Mouse (Mus musculus): ENCODE results near the gene Pigu. TPM values are rescaled to one million over a fixed set of nuclear protein-coding genes. Genes with fewer than 3 reads are reported as not detected.

Gene Pigu
- polyA plus RNA-seq, 1 experiment from 2014 or later: 41.4 TPM

DNA sequence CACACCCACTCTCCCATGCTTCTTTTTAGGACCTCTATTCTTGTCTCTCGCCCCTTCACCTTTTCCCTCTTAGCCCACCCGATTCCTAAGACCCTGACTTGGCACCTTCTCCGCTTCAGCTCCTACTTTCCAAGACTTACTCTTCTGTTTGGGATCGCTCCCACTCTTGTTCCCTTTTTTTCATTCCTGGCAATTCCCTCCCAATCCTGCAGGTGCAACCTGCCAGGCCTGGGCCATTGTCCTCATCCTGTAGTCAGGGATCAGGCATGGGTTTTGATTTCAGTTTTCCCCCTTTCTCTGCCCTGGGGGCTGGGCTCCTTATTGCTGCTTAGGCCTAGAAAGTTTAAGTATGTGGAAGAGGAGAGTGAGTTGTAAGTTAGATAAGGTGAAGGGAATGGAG, 29.8 kb upstream of the Pigu start:
- Histone ChIP-seq H3K36me3 (ENCODE audit: insufficient read depth, low read length) (peaks cover 34% of the 10 kb centered on the region; the same call in 1 of the 2 replicates), H3K4me2 (replicated peaks; ENCODE audit: low read depth, low read length) (no peak overlapping the region), H3K27ac (ENCODE audit: low read length) (no peak overlapping the region), H3K27me3 (replicated peaks; ENCODE audit: insufficient read depth, low read length) (no peaks in the 10 kb centered on the region), H3K9me3 (ENCODE audit: low read length) (no peaks in the 10 kb centered on the region), H3K4me1 (ENCODE audit: insufficient read depth, low read depth, low read length) (peaks cover 9% of the 10 kb centered on the region; the same call in 1 of the 2 replicates), H3K4me3 (ENCODE audit: low read depth, low read length) (no peak overlapping the region), H3K9ac (replicated peaks; ENCODE audit: low read depth) (no peak overlapping the region)
- 75% methylated on average over 4 of the region's 4 CpGs for WGBS
- ATAC-seq: no peak
- TF ChIP-seq EP300 (IDR thresholded peaks at IDR 0.05) (no peak), CTCF (IDR thresholded peaks at IDR 0.05) (no peak)
- DNase-seq (ENCODE audit: low spot score): no peak

- no peaks in the 10 kb centered on the region for H3K27me3 ChIP-seq (replicated peaks; ENCODE audit: insufficient read depth, low read length)
- H3K27ac ChIP-seq (ENCODE audit: low read length): no peak overlapping the region
- no peak overlapping the region for H3K4me2 ChIP-seq (replicated peaks; ENCODE audit: low read depth, low read length)
- H3K9me3 ChIP-seq (ENCODE audit: low read length): no peaks in the 10 kb centered on the region
- H3K36me3 ChIP-seq (ENCODE audit: insufficient read depth, low read length): peaks cover 34% of the 10 kb centered on the region; the same call in 1 of the 2 replicates
- ATAC-seq (no peak), DNase-seq (ENCODE audit: low spot score) (no peak)
- H3K4me3 ChIP-seq (ENCODE audit: low read depth, low read length): no peak overlapping the region
- no peak overlapping the region for H3K9ac ChIP-seq (replicated peaks; ENCODE audit: low read depth)
- WGBS: 19% methylated on average over 26 of the region's 27 CpGs
- peaks cover 9% of the 10 kb centered on the region; the same call in 1 of the 2 replicates for H3K4me1 ChIP-seq (ENCODE audit: insufficient read depth, low read depth, low read length)
- no peak for TF ChIP-seq EP300 (IDR thresholded peaks at IDR 0.05)
Measured at GRCm38 (mm10) chr2:155386534-155386899, 29.3 kb upstream of the Pigu start.

DNA sequence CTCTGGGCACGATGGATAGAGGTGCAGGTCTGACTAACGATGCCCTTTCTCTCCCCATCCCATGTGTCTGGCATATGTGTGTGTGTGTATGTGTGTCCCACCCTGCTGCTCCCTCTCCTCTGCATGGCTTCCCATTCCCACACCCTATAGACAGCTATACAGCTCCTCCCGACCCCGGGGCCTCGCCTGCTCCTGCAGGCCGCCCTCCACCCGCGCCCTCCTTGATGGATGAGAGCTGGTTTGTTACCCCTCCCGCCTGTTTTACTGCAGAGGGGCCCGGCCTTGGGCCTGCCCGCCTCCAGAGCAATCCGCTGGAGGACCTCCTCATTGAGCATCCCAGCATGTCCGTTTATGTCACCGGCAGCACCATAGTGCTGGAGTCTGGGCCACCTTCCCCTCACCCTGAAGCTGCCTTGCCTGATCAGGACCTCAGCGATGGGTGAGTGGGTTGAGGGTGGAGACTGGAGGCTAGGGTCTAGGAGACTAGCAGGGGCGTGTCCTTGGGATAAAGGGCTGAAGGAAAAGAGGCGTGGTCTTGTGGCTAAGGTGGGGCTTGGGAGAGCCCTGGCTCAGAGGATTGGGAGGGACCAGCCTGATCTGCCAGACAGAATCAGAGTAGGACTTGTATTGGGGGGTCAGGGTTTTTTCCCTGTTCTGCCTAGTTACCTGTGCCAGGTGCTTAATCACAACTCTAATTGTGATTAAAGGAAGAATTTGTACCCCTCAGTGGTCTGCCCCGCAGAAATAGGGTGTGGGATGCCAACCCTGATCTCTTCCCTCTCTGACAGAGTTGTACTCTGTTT, 28.7 kb upstream of the Pigu start:
- Histone ChIP-seq H3K4me2 (replicated peaks; ENCODE audit: low read depth, low read length) (no peak overlapping the region), H3K9me3 (ENCODE audit: low read length) (no peaks in the 10 kb centered on the region)

DNA sequence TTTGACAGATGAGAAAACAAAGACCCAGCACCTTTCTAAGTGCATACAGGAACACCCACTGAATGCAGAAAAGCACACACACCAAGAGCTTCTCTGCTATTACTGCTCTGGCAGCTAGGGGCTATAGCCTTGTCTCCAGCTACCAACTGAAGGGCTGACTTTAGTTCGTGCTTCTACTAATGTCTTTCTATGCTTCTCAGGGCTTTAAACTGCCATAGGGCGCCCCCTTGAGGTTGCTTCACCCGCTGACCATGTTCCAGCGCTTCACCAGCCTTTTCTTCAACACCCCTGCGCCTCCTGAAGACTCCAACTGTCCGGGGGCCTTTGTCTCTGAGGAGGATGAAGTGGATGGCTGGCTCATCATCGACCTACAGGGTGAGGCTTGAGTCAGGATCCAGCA, 27.9 kb upstream of the Pigu start:
- DNase-seq (ENCODE audit: low spot score): peak; percentile 95
- H3K4me3 ChIP-seq (ENCODE audit: low read depth, low read length): no peak overlapping the region
- H3K9ac ChIP-seq (replicated peaks; ENCODE audit: low read depth): no peak overlapping the region
- no peak for TF ChIP-seq EP300 (IDR thresholded peaks at IDR 0.05)
- peak; percentile 91 for TF ChIP-seq CTCF (IDR thresholded peaks at IDR 0.05)
- H3K9me3 ChIP-seq (ENCODE audit: low read length): no peaks in the 10 kb centered on the region
- H3K4me1 ChIP-seq (ENCODE audit: insufficient read depth, low read depth, low read length): peaks cover 9% of the 10 kb centered on the region; the same call in 1 of the 2 replicates
- peaks cover 28% of the 10 kb centered on the region; the same call in 1 of the 2 replicates for H3K36me3 ChIP-seq (ENCODE audit: insufficient read depth, low read length)
- peak; percentile 45 for ATAC-seq
- no peak overlapping the region for H3K27ac ChIP-seq (ENCODE audit: low read length)
- 21% methylated on average over 7 of the region's 7 CpGs for WGBS
- no peaks in the 10 kb centered on the region for H3K27me3 ChIP-seq (replicated peaks; ENCODE audit: insufficient read depth, low read length)
- no peak overlapping the region for H3K4me2 ChIP-seq (replicated peaks; ENCODE audit: low read depth, low read length)

More for the DNA sequence above, 28.7 kb upstream of the Pigu start:
- Histone ChIP-seq H3K4me1 (ENCODE audit: insufficient read depth, low read depth, low read length) (peaks cover 9% of the 10 kb centered on the region; the same call in 1 of the 2 replicates), H3K36me3 (ENCODE audit: insufficient read depth, low read length) (peaks cover 31% of the 10 kb centered on the region; the same call in 1 of the 2 replicates), H3K4me3 (ENCODE audit: low read depth, low read length) (no peak overlapping the region), H3K27me3 (replicated peaks; ENCODE audit: insufficient read depth, low read length) (no peaks in the 10 kb centered on the region), H3K27ac (ENCODE audit: low read length) (no peak overlapping the region), H3K9ac (replicated peaks; ENCODE audit: low read depth) (no peak overlapping the region)
- TF ChIP-seq CTCF (IDR thresholded peaks at IDR 0.05): no peak
- no peak for TF ChIP-seq EP300 (IDR thresholded peaks at IDR 0.05)
- DNase-seq (ENCODE audit: low spot score): peak; percentile 46
- no peak for ATAC-seq
- 66% methylated on average over 17 of the region's 18 CpGs for WGBS

DNA sequence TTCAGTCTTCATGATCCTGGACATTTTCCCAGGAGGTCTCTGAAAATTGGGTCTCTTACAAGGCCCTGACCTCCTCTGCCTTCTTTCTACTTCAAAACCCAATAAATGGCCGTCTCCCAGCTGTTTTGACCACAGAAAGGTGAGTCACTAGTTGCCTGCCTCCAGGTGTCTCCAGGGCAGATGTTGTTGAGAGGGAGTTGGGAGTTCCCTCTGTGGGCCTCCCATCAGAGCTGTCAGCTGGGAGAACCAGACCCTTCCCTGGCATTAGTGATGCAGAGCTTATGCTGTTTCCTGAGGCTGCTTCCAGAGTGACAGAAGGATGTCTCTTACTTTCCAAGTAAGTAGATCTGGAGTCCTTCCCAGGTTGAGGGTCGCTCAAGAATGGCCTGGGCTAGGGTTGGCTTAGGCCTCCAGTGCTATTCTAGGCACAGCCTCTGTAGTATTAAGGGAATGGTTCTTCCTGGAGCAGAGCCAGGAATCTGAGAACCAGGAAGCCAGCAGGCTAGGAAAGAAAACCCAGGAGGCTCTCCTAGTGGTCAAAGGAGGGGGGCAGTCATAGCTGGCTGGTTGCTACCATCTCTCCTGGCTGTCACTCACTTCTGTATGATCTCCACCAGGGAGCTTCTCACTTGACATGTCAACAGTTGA, 25.7 kb upstream of the Pigu start:
- peaks cover 9% of the 10 kb centered on the region; the same call in 1 of the 2 replicates for H3K4me1 ChIP-seq (ENCODE audit: insufficient read depth, low read depth, low read length)
- WGBS: 58% methylated on average over 2 of the region's 2 CpGs
- TF ChIP-seq CTCF (IDR thresholded peaks at IDR 0.05) (peak; percentile 41), EP300 (IDR thresholded peaks at IDR 0.05) (no peak)
- H3K9me3 ChIP-seq (ENCODE audit: low read length): no peaks in the 10 kb centered on the region
- DNase-seq (ENCODE audit: low spot score) (peak; percentile 66), ATAC-seq (no peak)
- H3K36me3 ChIP-seq (ENCODE audit: insufficient read depth, low read length): peaks cover 12% of the 10 kb centered on the region; the same call in 1 of the 2 replicates
- no peak overlapping the region for H3K9ac ChIP-seq (replicated peaks; ENCODE audit: low read depth)
- peak overlapping the region; percentile 83 for H3K4me2 ChIP-seq (replicated peaks; ENCODE audit: low read depth, low read length)
- no peaks in the 10 kb centered on the region for H3K27me3 ChIP-seq (replicated peaks; ENCODE audit: insufficient read depth, low read length)
- peak overlapping the region; percentile 100; the same call in 1 of the 2 replicates for H3K27ac ChIP-seq (ENCODE audit: low read length)
- no peak overlapping the region for H3K4me3 ChIP-seq (ENCODE audit: low read depth, low read length)

DNA sequence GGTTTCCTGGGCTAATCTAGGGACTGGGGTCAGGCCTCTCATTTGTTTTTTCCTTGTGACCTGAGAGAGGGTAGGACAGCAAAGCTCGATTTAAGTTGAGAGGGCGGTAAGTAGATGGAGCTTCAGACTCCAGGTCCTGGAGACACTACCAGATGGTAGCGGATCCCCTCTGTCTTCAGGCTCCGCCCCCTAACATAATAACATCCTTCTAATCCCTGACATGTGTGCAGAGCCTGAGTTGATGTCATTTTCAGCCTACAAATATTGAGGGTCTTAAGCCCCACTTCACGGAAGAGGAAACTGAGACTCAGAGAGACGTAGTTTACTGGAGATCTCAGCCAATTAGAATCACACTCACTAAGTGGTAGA, 25.1 kb upstream of the Pigu start:
- no peaks in the 10 kb centered on the region for H3K27me3 ChIP-seq (replicated peaks; ENCODE audit: insufficient read depth, low read length)
- peak overlapping the region; percentile 100 for H3K27ac ChIP-seq (ENCODE audit: low read length)
- 16% methylated on average over 6 of the region's 6 CpGs for whole genome bisulfite sequencing
- ATAC-seq (no peak), DNase-seq (ENCODE audit: low spot score) (no peak)
- H3K4me2 ChIP-seq (replicated peaks; ENCODE audit: low read depth, low read length): peak overlapping the region; percentile 83
- peak overlapping the region; percentile 96 for H3K4me3 ChIP-seq (ENCODE audit: low read depth, low read length)
- peaks cover 9% of the 10 kb centered on the region; the same call in 1 of the 2 replicates for H3K4me1 ChIP-seq (ENCODE audit: insufficient read depth, low read depth, low read length)
- H3K36me3 ChIP-seq (ENCODE audit: insufficient read depth, low read length): peaks cover 6% of the 10 kb centered on the region; the same call in 1 of the 2 replicates
- H3K9me3 ChIP-seq (ENCODE audit: low read length): no peaks in the 10 kb centered on the region
- TF ChIP-seq EP300 (IDR thresholded peaks at IDR 0.05) (no peak), CTCF (IDR thresholded peaks at IDR 0.05) (no peak)
- peak overlapping the region; percentile 93 for H3K9ac ChIP-seq (replicated peaks; ENCODE audit: low read depth)
